Mouse (Mus musculus): Measurements from ENCODE around the gene Apol6.

GRCm38 (mm10) chr15:77099756-77100155 is 55.2 kb downstream of the Apol6 start:
- TF ChIP-seq POLR2A (IDR thresholded peaks at IDR 0.05; ENCODE audit: low read depth, low read length) (no peak), CTCF (IDR thresholded peaks at IDR 0.05; ENCODE audit: extremely low read depth, insufficient read depth, insufficient read length, insufficient replicate concordance) (no peak)

All from spleen, adult 2 months (tissue).